In genomic region chr2:167712872-167713821, GRCm38 (mm10) we compare ENCODE assay signal across 8 mouse cellular contexts. TPM values are rescaled to one million over a fixed set of nuclear protein-coding genes. Genes with fewer than 3 reads are reported as not detected.
DNase-seq lines count a peak whose midpoint lies in the region; ATAC-seq and TF ChIP-seq lines count a peak whose summit lies in the region.

No protein-coding gene starts in this region.

- H3K9me3 ChIP-seq in lung, postnatal 0 days (ENCODE audit: low read length) = no peaks in the 10 kb centered on the region
- H3K9me3 ChIP-seq in limb, embryonic 10.5 days (replicated peaks) = no peaks in the 10 kb centered on the region

- no peak overlapping the region for H3K9ac ChIP-seq in lung, postnatal 0 days (replicated peaks; ENCODE audit: low read depth)

- TF ChIP-seq CTCF in gastrocnemius, adult 2 months (IDR thresholded peaks at IDR 0.05) = peak; percentile 62
- peak; percentile 80 for TF ChIP-seq CTCF in lung, postnatal 0 days (IDR thresholded peaks at IDR 0.05)

- H3K27me3 ChIP-seq in lung, postnatal 0 days (replicated peaks; ENCODE audit: insufficient read depth, low read length) = no peaks in the 10 kb centered on the region
- no peaks in the 10 kb centered on the region for H3K27me3 ChIP-seq in limb, embryonic 10.5 days (ENCODE audit: low read depth, poor library complexity, severe bottlenecking)

- intact Hi-C loops in gastrocnemius, adult 2 months (cut with DNase I) = no loop called here
- intact Hi-C loops in heart, postnatal 14 days (cut with DNase I) = no loop called here
- intact Hi-C loops in left cerebral cortex, postnatal 36 days (cut with DNase I) = no loop called here

- ATAC-seq in lung, postnatal 0 days = peak; percentile 84

- no peak overlapping the region for H3K4me2 ChIP-seq in lung, postnatal 0 days (replicated peaks; ENCODE audit: low read depth, low read length)

- no peaks in the 10 kb centered on the region for H3K36me3 ChIP-seq in lung, postnatal 0 days (ENCODE audit: insufficient read depth, low read length)
- no peaks in the 10 kb centered on the region for H3K36me3 ChIP-seq in limb, embryonic 10.5 days

- H3K4me1 ChIP-seq in lung, postnatal 0 days (ENCODE audit: insufficient read depth, low read depth, low read length) = peaks cover 6% of the 10 kb centered on the region; the same call in 1 of the 2 replicates
- peaks cover 8% of the 10 kb centered on the region; the same call in 1 of the 2 replicates for H3K4me1 ChIP-seq in limb, embryonic 10.5 days

- peak overlapping the region; percentile 70 for H3K27ac ChIP-seq in gastrocnemius, adult 2 months
- peak overlapping the region; percentile 65 for H3K27ac ChIP-seq in lung, postnatal 0 days (ENCODE audit: low read length)
- no peak overlapping the region for H3K27ac ChIP-seq in limb, embryonic 10.5 days

- 40% methylated on average over 19 of the region's 23 CpGs for WGBS in lung, postnatal 0 days
- WGBS in limb, embryonic 10.5 days = 74% methylated on average over 20 of the region's 23 CpGs

- 0 out of 2 replicates have a peak overlapping the region, but pooled peaks have one; percentile 9 for H3K4me3 ChIP-seq in gastrocnemius, adult 2 months
- no peak overlapping the region for H3K4me3 ChIP-seq in lung, postnatal 0 days (ENCODE audit: low read depth, low read length)
- no peak overlapping the region for H3K4me3 ChIP-seq in limb, embryonic 10.5 days

- DNase-seq in gastrocnemius, adult 2 months = peak; percentile 56
- DNase-seq in gastrocnemius, postnatal 4 days (ENCODE audit: low spot score in 2 of 2) = no peak
- DNase-seq in ZHBTc4 (ENCODE audit: low read depth, low spot score) = peak; percentile 83
- DNase-seq in heart, postnatal 14 days = peak; percentile 39 to 56
- DNase-seq in lung, postnatal 0 days (ENCODE audit: low spot score) = peak; percentile 96
- no peak for DNase-seq in limb, embryonic 10.5 days (ENCODE audit: low spot score)
- DNase-seq in left cerebral cortex, postnatal 36 days (ENCODE audit: low spot score in 2 of 2) = no peak
- DNase-seq in cerebellum, adult 11-12 months = no peak

- peak; percentile 97 for TF ChIP-seq EP300 in lung, postnatal 0 days (IDR thresholded peaks at IDR 0.05)

RNA-seq across cellular contexts. Expression of gene Tmem189, which starts 23.5 kb away (rescaled TPM):
- 10 to 100 TPM; 13.0 to 14.9 TPM for total RNA-seq in gastrocnemius, adult 2 months (2021)
- 10 to 100 TPM; 27.4 to 28.0 TPM for total RNA-seq in gastrocnemius, postnatal 4 days (2021)
- 10 to 100 TPM; 35.0 to 35.2 TPM for total RNA-seq in heart, postnatal 14 days (2021)
- 51.7 and 55.1 TPM in 2 replicates for polyA plus RNA-seq in lung, postnatal 0 days (2015; fragmentation: Nextera tagmentation; extraction: Ambion mirVana)
- polyA plus RNA-seq in limb, embryonic 10.5 days (2016; fragmentation: Nextera tagmentation; extraction: Ambion mirVana) = 41.9 and 43.2 TPM in 2 replicates
- 10 to 100 TPM; 45.2 to 48.3 TPM for total RNA-seq in left cerebral cortex, postnatal 36 days (2021)

RNA-seq across cellular contexts. Expression of gene Cebpb, which starts 24.4 kb away (rescaled TPM):
- total RNA-seq in gastrocnemius, adult 2 months (2021) = 100 to 1,000 TPM; 106 to 181 TPM
- 10 to 100 TPM; 25.7 to 35.7 TPM for total RNA-seq in gastrocnemius, postnatal 4 days (2021)
- 100 to 1,000 TPM; 108 to 124 TPM for total RNA-seq in heart, postnatal 14 days (2021)
- polyA plus RNA-seq in lung, postnatal 0 days (2015; fragmentation: Nextera tagmentation; extraction: Ambion mirVana) = 108 and 122 TPM in 2 replicates
- 1.2 and 2.2 TPM in 2 replicates for polyA plus RNA-seq in limb, embryonic 10.5 days (2016; fragmentation: Nextera tagmentation; extraction: Ambion mirVana)
- total RNA-seq in left cerebral cortex, postnatal 36 days (2021) = 10 to 100 TPM; 12.9 to 18.8 TPM

RNA-seq across cellular contexts. Expression of gene Gm20431, which starts 51.9 kb away (rescaled TPM):
- 10 to 100 TPM in 1 of 2 experiments, 1 to 10 TPM in 1; 3.7 to 11.5 TPM for total RNA-seq in gastrocnemius, adult 2 months (2021)
- 10 to 100 TPM; 20.3 to 22.9 TPM for total RNA-seq in gastrocnemius, postnatal 4 days (2021)
- total RNA-seq in heart, postnatal 14 days (2021) = 10 to 100 TPM; 20.3 to 22.8 TPM
- 5.2 and 8.4 TPM in 2 replicates for polyA plus RNA-seq in lung, postnatal 0 days (2015; fragmentation: Nextera tagmentation; extraction: Ambion mirVana)
- polyA plus RNA-seq in limb, embryonic 10.5 days (2016; fragmentation: Nextera tagmentation; extraction: Ambion mirVana) = 1.0 and 4.0 TPM in 2 replicates
- total RNA-seq in left cerebral cortex, postnatal 36 days (2021) = 10 to 100 TPM; 42.3 to 46.8 TPM

Comparison
In these comparisons a context has a peak if more than half of its experiments do, and no peak if none do; other contexts are left out.
1. DNase-seq: peak in gastrocnemius, adult 2 months (single experiment), ZHBTc4 (single experiment), heart, postnatal 14 days (2 of 2) and lung, postnatal 0 days (single experiment); none in gastrocnemius, postnatal 4 days (0 of 2), limb, embryonic 10.5 days (single experiment), left cerebral cortex, postnatal 36 days (0 of 2) and cerebellum, adult 11-12 months (single experiment).